Mouse (Mus musculus): ENCODE results near the gene Tspan7. TPM values are rescaled to one million over a fixed set of nuclear protein-coding genes. Genes with fewer than 3 reads are reported as not detected.

The Tspan7 gene
- total and polyA plus RNA-seq, 3 experiments: under 0.01 TPM; not detected in 2

GRCm38 (mm10) chrX:10592244-10592643 lies 107.3 kb downstream of the Tspan7 start:
- no peaks in the 10 kb centered on the region for H3K4me1 ChIP-seq (ENCODE audit: insufficient read depth, low read depth, low read length)
- H3K4me3 ChIP-seq (ENCODE audit: low read depth, low read length): no peak overlapping the region
- ATAC-seq (ENCODE audit: extremely low read depth, insufficient number of reproducible peaks, low FRiP score, poor library complexity, severe bottlenecking) (no peak), DNase-seq (ENCODE audit: low spot score) (no peak)
- H3K27me3 ChIP-seq (ENCODE audit: insufficient read depth, low read length): no peaks in the 10 kb centered on the region
- H3K9me3 ChIP-seq (replicated peaks): no peaks in the 10 kb centered on the region
- H3K36me3 ChIP-seq (replicated peaks): no peaks in the 10 kb centered on the region
- no peak for TF ChIP-seq CTCF (IDR thresholded peaks at IDR 0.05; ENCODE audit: low read depth, low read length)
- no peak for TF ChIP-seq TAL1 (conservative IDR thresholded peaks at IDR 0.05; ENCODE audit: low read depth, low read length)
- no peak for TF ChIP-seq GATA1 (IDR thresholded peaks at IDR 0.05; ENCODE audit: borderline replicate concordance, low read length)
- no peak for TF ChIP-seq POLR2AphosphoS5 (IDR thresholded peaks at IDR 0.05; ENCODE audit: insufficient replicate concordance, low read depth, low read length)
- no peak for TF ChIP-seq GATA2 (IDR thresholded peaks at IDR 0.05; ENCODE audit: borderline replicate concordance, low read depth, low read length)

- ATAC-seq (ENCODE audit: extremely low read depth, insufficient number of reproducible peaks, low FRiP score, poor library complexity, severe bottlenecking): no peak
- Histone ChIP-seq H3K4me3 (ENCODE audit: low read depth, low read length) (no peak overlapping the region), H3K27me3 (ENCODE audit: insufficient read depth, low read length) (no peaks in the 10 kb centered on the region), H3K9me3 (replicated peaks) (no peaks in the 10 kb centered on the region), H3K4me1 (ENCODE audit: insufficient read depth, low read depth, low read length) (no peaks in the 10 kb centered on the region), H3K36me3 (replicated peaks) (no peaks in the 10 kb centered on the region)
- DNase-seq (ENCODE audit: low spot score): no peak
- TF ChIP-seq TAL1 (conservative IDR thresholded peaks at IDR 0.05; ENCODE audit: low read depth, low read length) (no peak), CTCF (IDR thresholded peaks at IDR 0.05; ENCODE audit: low read depth, low read length) (no peak), GATA2 (IDR thresholded peaks at IDR 0.05; ENCODE audit: borderline replicate concordance, low read depth, low read length) (no peak), GATA1 (IDR thresholded peaks at IDR 0.05; ENCODE audit: borderline replicate concordance, low read length) (no peak), POLR2AphosphoS5 (IDR thresholded peaks at IDR 0.05; ENCODE audit: insufficient replicate concordance, low read depth, low read length) (no peak)
These were observed 108.6 kb downstream of the Tspan7 start for GRCm38 (mm10) chrX:10593561-10593960.

GRCm38 (mm10) chrX:10617119-10617518 lies 132.2 kb downstream of the Tspan7 start:
- Histone ChIP-seq H3K27me3 (ENCODE audit: insufficient read depth, low read length) (no peaks in the 10 kb centered on the region), H3K36me3 (replicated peaks) (no peaks in the 10 kb centered on the region), H3K4me3 (ENCODE audit: low read depth, low read length) (no peak overlapping the region), H3K4me1 (ENCODE audit: insufficient read depth, low read depth, low read length) (no peaks in the 10 kb centered on the region), H3K9me3 (replicated peaks) (no peaks in the 10 kb centered on the region)
- TF ChIP-seq GATA2 (IDR thresholded peaks at IDR 0.05; ENCODE audit: borderline replicate concordance, low read depth, low read length): no peak
- no peak for TF ChIP-seq GATA1 (IDR thresholded peaks at IDR 0.05; ENCODE audit: borderline replicate concordance, low read length)
- no peak for TF ChIP-seq TAL1 (conservative IDR thresholded peaks at IDR 0.05; ENCODE audit: low read depth, low read length)
- DNase-seq (ENCODE audit: low spot score) (no peak), ATAC-seq (ENCODE audit: extremely low read depth, insufficient number of reproducible peaks, low FRiP score, poor library complexity, severe bottlenecking) (no peak)

GRCm38 (mm10) chrX:10641062-10641461 lies 156.1 kb downstream of the Tspan7 start:
- Histone ChIP-seq H3K4me1 (ENCODE audit: insufficient read depth, low read depth, low read length) (no peaks in the 10 kb centered on the region), H3K9me3 (replicated peaks) (no peaks in the 10 kb centered on the region), H3K36me3 (replicated peaks) (no peaks in the 10 kb centered on the region), H3K27me3 (ENCODE audit: insufficient read depth, low read length) (no peaks in the 10 kb centered on the region), H3K4me3 (ENCODE audit: low read depth, low read length) (no peak overlapping the region)
- DNase-seq (ENCODE audit: low spot score) (no peak), ATAC-seq (ENCODE audit: extremely low read depth, insufficient number of reproducible peaks, low FRiP score, poor library complexity, severe bottlenecking) (no peak)
- TF ChIP-seq GATA2 (IDR thresholded peaks at IDR 0.05; ENCODE audit: borderline replicate concordance, low read depth, low read length) (no peak), POLR2AphosphoS5 (IDR thresholded peaks at IDR 0.05; ENCODE audit: insufficient replicate concordance, low read depth, low read length) (no peak), GATA1 (IDR thresholded peaks at IDR 0.05; ENCODE audit: borderline replicate concordance, low read length) (no peak), TAL1 (conservative IDR thresholded peaks at IDR 0.05; ENCODE audit: low read depth, low read length) (no peak), CTCF (IDR thresholded peaks at IDR 0.05; ENCODE audit: low read depth, low read length) (no peak)

Other genes starting within 250 kb of the Tspan7 start
- gene Otc, start 232.9 kb upstream of the Tspan7 start, total RNA-seq (2014; fragmentation: Nextera tagmentation): not detected in 2 replicates
- gene Otc, start 232.9 kb upstream of the Tspan7 start, total RNA-seq (2017): 0.22 and 0.23 TPM in 2 replicates
- gene Otc, start 232.9 kb upstream of the Tspan7 start, polyA plus RNA-seq (2012): not detected in 2 replicates
- gene Mid1ip1, start 229.9 kb downstream of the Tspan7 start, total RNA-seq (2014; fragmentation: Nextera tagmentation): 14.3 and 15.1 TPM in 2 replicates
- gene Mid1ip1, start 229.9 kb downstream of the Tspan7 start, total RNA-seq (2017): 39.6 and 40.0 TPM in 2 replicates
- gene Mid1ip1, start 229.9 kb downstream of the Tspan7 start, polyA plus RNA-seq (2012): 59.2 and 60.2 TPM in 2 replicates